Mouse (Mus musculus) stomach, embryonic 15.5 days (tissue): ENCODE data around the gene Mrps12. TPM values are rescaled to one million over a fixed set of nuclear protein-coding genes. Genes with fewer than 3 reads are reported as not detected.

Experiments
- ATAC-seq: fragments of 200-750 bp; cut with Nextera tagmentation; 2 replicates; pipeline ENCODE4 v1.8.0; 2017; ENCODE audit warnings: low read depth, moderate number of reproducible peaks, moderate TSS enrichment; ENCODE audit not compliant: insufficient read depth, low FRiP score
- H3K27ac ChIP-seq: fragments of 300-500 bp; sonication (generic); 2 replicates; pipeline ENCODE4 v1.5.1; 2015; ENCODE audit warnings: mild to moderate bottlenecking, inconsistent platforms
- H3K27me3 ChIP-seq: fragments of 300-500 bp; sonication (generic); replicated peaks from 2 replicates; pipeline ENCODE4 v1.6.1; 2015; ENCODE audit warnings: inconsistent platforms
- H3K36me3 ChIP-seq: fragments of 300-500 bp; sonication (generic); 2 replicates; pipeline ENCODE4 v1.6.1; 2015; ENCODE audit warnings: inconsistent platforms
- H3K4me1 ChIP-seq: fragments of 300-500 bp; sonication (generic); 2 replicates; pipeline ENCODE4 v1.6.1; 2015; ENCODE audit warnings: inconsistent platforms
- H3K4me2 ChIP-seq: fragments of 300-500 bp; sonication (generic); 2 replicates; pipeline ENCODE4 v1.6.1; 2015; ENCODE audit warnings: mild to moderate bottlenecking, inconsistent platforms
- H3K4me3 ChIP-seq: fragments of 300-500 bp; sonication (generic); replicated peaks from 2 replicates; pipeline ENCODE4 v1.5.1; 2015; ENCODE audit warnings: inconsistent platforms
- H3K9ac ChIP-seq: fragments of 300-500 bp; sonication (generic); 2 replicates; pipeline ENCODE4 v1.6.1; 2015; ENCODE audit warnings: inconsistent platforms
- H3K9me3 ChIP-seq: fragments of 300-500 bp; sonication (generic); 2 replicates; pipeline ENCODE4 v1.6.1; 2016; ENCODE audit warnings: inconsistent platforms
- whole genome bisulfite sequencing: fragments of 180-500 bp; shearing (Covaris S2); methylation state at CpG from one replicate; pipeline ENCODE4 v1.1.7; 2015; 5-methylcytosine and 5-hydroxymethylcytosine counted together
- polyA plus RNA-seq: library from polyadenylated mRNA; unstranded; fragments of >200 nt; fragmentation: Nextera tagmentation; extraction: Ambion mirVana; gene quantifications from 2 replicates; pipeline ENCODE4 v1.2.1, GENCODE M21; 2015

The Mrps12 gene
- polyA plus RNA-seq, 1 experiment from 2014 or later: 143 TPM

GRCm38 (mm10) chr7:28697277-28697676, 44.3 kb downstream of the Mrps12 start:
- Histone ChIP-seq H3K27me3 (peaks cover 4% of the 10 kb centered on the region), H3K27ac (no peak overlapping the region), H3K4me3 (no peak overlapping the region), H3K36me3 (no peaks in the 10 kb centered on the region), H3K9me3 (no peaks in the 10 kb centered on the region), H3K4me1 (0 out of 2 replicates have a peak, but pooled peaks cover 4% of the 10 kb centered on the region), H3K9ac (no peak overlapping the region), H3K4me2 (no peak overlapping the region)
- WGBS: 75% methylated on average over 11 of the region's 11 CpGs
- ATAC-seq: no peak

GRCm38 (mm10) chr7:28694966-28695511, 46.6 kb downstream of the Mrps12 start:
- 50% methylated on average over 8 of the region's 8 CpGs for WGBS
- H3K36me3 ChIP-seq: no peaks in the 10 kb centered on the region
- no peak for ATAC-seq
- no peak overlapping the region for H3K27ac ChIP-seq
- H3K9ac ChIP-seq: no peak overlapping the region
- no peaks in the 10 kb centered on the region for H3K9me3 ChIP-seq
- H3K4me3 ChIP-seq: no peak overlapping the region
- H3K4me1 ChIP-seq: 0 out of 2 replicates have a peak, but pooled peaks cover 4% of the 10 kb centered on the region
- H3K4me2 ChIP-seq: no peak overlapping the region
- peaks cover 4% of the 10 kb centered on the region for H3K27me3 ChIP-seq

GRCm38 (mm10) chr7:28694423-28694822, 47.2 kb downstream of the Mrps12 start:
- ATAC-seq: no peak
- Histone ChIP-seq H3K36me3 (no peaks in the 10 kb centered on the region), H3K4me3 (no peak overlapping the region), H3K27ac (peak overlapping the region; percentile 16; the same call in 1 of the 2 replicates), H3K9me3 (no peaks in the 10 kb centered on the region), H3K27me3 (peaks cover 4% of the 10 kb centered on the region), H3K4me1 (0 out of 2 replicates have a peak, but pooled peaks cover 4% of the 10 kb centered on the region), H3K4me2 (peak overlapping the region; percentile 96), H3K9ac (no peak overlapping the region)
- WGBS: 8% methylated on average over 14 of the region's 14 CpGs

GRCm38 (mm10) chr7:28693321-28693966, 48.2 kb downstream of the Mrps12 start:
- Histone ChIP-seq H3K36me3 (no peaks in the 10 kb centered on the region), H3K9ac (peak overlapping the region; percentile 32; the same call in 1 of the 2 replicates), H3K27me3 (peaks cover 4% of the 10 kb centered on the region), H3K4me2 (peak overlapping the region; percentile 96), H3K9me3 (no peaks in the 10 kb centered on the region), H3K4me1 (0 out of 2 replicates have a peak, but pooled peaks cover 4% of the 10 kb centered on the region), H3K4me3 (peak overlapping the region; percentile 50), H3K27ac (no peak overlapping the region)
- 2% methylated on average over 38 of the region's 38 CpGs for WGBS
- peak; percentile 85 for ATAC-seq

GRCm38 (mm10) chr7:28692545-28693320, 48.9 kb downstream of the Mrps12 start, which contains the start of gene Fbxo27:
TSS of gene Fbxo27 (plus strand) at chr7:28692849.
- peak within 1 kb of the TSS; percentile 32; the same call in 1 of the 2 replicates for H3K9ac ChIP-seq
- 37% methylated on average over 29 of the region's 30 CpGs for WGBS
- H3K27me3 ChIP-seq: peaks cover 4% of the 10 kb centered on the region
- peak within 1 kb of the TSS; percentile 50 for H3K4me3 ChIP-seq
- H3K27ac ChIP-seq: no peak within 1 kb of the TSS
- peak within 1 kb of the TSS; percentile 96 for H3K4me2 ChIP-seq
- no peaks in the 10 kb centered on the region for H3K9me3 ChIP-seq
- H3K4me1 ChIP-seq: 0 out of 2 replicates have a peak, but pooled peaks cover 4% of the 10 kb centered on the region
- peak; percentile 16; the same call in 1 of the 2 replicates for ATAC-seq
- no peaks in the 10 kb centered on the region for H3K36me3 ChIP-seq

- H3K9ac ChIP-seq: no peak overlapping the region
- no peak overlapping the region for H3K4me3 ChIP-seq
- ATAC-seq: no peak
- 0 out of 2 replicates have a peak, but pooled peaks cover 4% of the 10 kb centered on the region for H3K4me1 ChIP-seq
- no peaks in the 10 kb centered on the region for H3K9me3 ChIP-seq
- H3K36me3 ChIP-seq: no peaks in the 10 kb centered on the region
- WGBS: 59% methylated on average over 7 of the region's 7 CpGs
- H3K27ac ChIP-seq: no peak overlapping the region
- H3K4me2 ChIP-seq: no peak overlapping the region
- peaks cover 4% of the 10 kb centered on the region for H3K27me3 ChIP-seq
These were observed 50.5 kb downstream of the Mrps12 start for GRCm38 (mm10) chr7:28691075-28691474.

Other genes with a start within 250 kb of the Mrps12 start
- not detected in 2 replicates for gene Ifnl2, start 231.4 kb downstream of the Mrps12 start, polyA plus RNA-seq
- gene Ifnl3, start 219.0 kb downstream of the Mrps12 start, polyA plus RNA-seq: not detected in 2 replicates
- 103 and 114 TPM in 2 replicates for gene Sycn, start 200.9 kb downstream of the Mrps12 start, polyA plus RNA-seq
- gene Nccrp1, start 194.6 kb downstream of the Mrps12 start, polyA plus RNA-seq: 2.4 and 6.1 TPM in 2 replicates
- gene Samd4b, start 143.7 kb downstream of the Mrps12 start, polyA plus RNA-seq: 18.5 and 22.1 TPM in 2 replicates
- 50.2 and 56.0 TPM in 2 replicates for gene Pak4, start 143.6 kb downstream of the Mrps12 start, polyA plus RNA-seq
- gene Acp7, start 110.5 kb downstream of the Mrps12 start, polyA plus RNA-seq: 0.08 TPM in 1 of 2 replicates, not detected in the other
- gene Fbxo27, start 49.0 kb downstream of the Mrps12 start, polyA plus RNA-seq: 4.3 and 4.8 TPM in 2 replicates
- gene Fbxo17, start 25.0 kb downstream of the Mrps12 start, polyA plus RNA-seq: 8.0 and 8.9 TPM in 2 replicates
- gene Sars2, start 172 bp upstream of the Mrps12 start, polyA plus RNA-seq: 20.8 and 26.2 TPM in 2 replicates
- gene Ccer2, start 14.4 kb upstream of the Mrps12 start, polyA plus RNA-seq: 0.19 TPM in 1 of 2 replicates, not detected in the other
- gene Sirt2, start 24.9 kb upstream of the Mrps12 start, polyA plus RNA-seq: 56.9 and 57.8 TPM in 2 replicates
- 38.7 and 40.1 TPM in 2 replicates for gene Nfkbib, start 25.7 kb upstream of the Mrps12 start, polyA plus RNA-seq
- gene Rinl, start 47.1 kb upstream of the Mrps12 start, polyA plus RNA-seq: 6.2 and 6.6 TPM in 2 replicates
- gene Hnrnpl, start 66.7 kb upstream of the Mrps12 start, polyA plus RNA-seq: 239 and 240 TPM in 2 replicates
- 175 and 195 TPM in 2 replicates for gene Ech1, start 83.4 kb upstream of the Mrps12 start, polyA plus RNA-seq
- gene Lgals4, start 92.0 kb upstream of the Mrps12 start, polyA plus RNA-seq: 340 and 467 TPM in 2 replicates
- gene Lgals7, start 122.0 kb upstream of the Mrps12 start, polyA plus RNA-seq: 2.2 TPM in 2 replicates
- 0.34 and 0.45 TPM in 2 replicates for gene Capn12, start 139.6 kb upstream of the Mrps12 start, polyA plus RNA-seq
- 319 and 341 TPM in 2 replicates for gene Actn4, start 220.5 kb upstream of the Mrps12 start, polyA plus RNA-seq
- 370 and 373 TPM in 2 replicates for gene Eif3k, start 240.0 kb upstream of the Mrps12 start, polyA plus RNA-seq
- gene Map4k1, start 240.2 kb upstream of the Mrps12 start, polyA plus RNA-seq: 7.8 and 9.3 TPM in 2 replicates